Mouse (Mus musculus): ENCODE measurements at regions not wholly inside any gene's neighbourhood (a gene's known extent, or its start where the extent isn't known, plus 50 kb on each side); places are given as distances from the start of the nearest gene placed in this dataset.

DNA sequence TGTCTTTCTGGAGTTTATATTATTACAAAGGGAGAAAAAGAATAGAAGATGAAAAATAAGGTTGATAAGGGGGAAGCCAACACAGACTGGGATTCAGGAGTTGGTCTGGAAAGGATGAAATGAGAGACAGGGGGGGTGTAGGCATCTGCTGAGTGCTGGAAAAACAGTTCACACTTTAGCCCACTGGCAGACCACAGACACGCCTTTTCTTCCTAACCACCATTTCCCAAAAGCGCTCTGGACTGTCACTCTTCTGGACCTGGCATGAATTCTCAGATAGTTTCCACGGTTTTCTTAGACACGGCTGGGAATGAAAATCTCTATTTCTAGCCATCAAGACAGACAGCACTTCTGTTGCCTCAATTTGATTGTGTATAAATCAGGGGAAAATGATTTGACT lies 850.2 kb upstream of the A1bg start:
- no peak for TF ChIP-seq POLR2A (IDR thresholded peaks at IDR 0.05; ENCODE audit: borderline replicate concordance, extremely low read depth, insufficient read depth, insufficient read length, poor library complexity, severe bottlenecking)
- no peak for TF ChIP-seq CTCF (IDR thresholded peaks at IDR 0.05; ENCODE audit: borderline replicate concordance, extremely low read depth, insufficient read depth, insufficient read length)

Measured in brain, embryonic 14.5 days (tissue).